Mouse (Mus musculus) adrenal gland, postnatal 10 days (tissue): ENCODE measurements at regions not wholly inside any gene's neighbourhood (a gene's known extent, or its start where the extent isn't known, plus 50 kb on each side); places are given as distances from the start of the nearest gene placed in this dataset.

Experiments used
- DNase-seq: peaks from one replicate; pipeline ENCODE4 v3.0.0; 2021; ENCODE audit warnings: mixed read lengths

GRCm38 (mm10) chr4:99348674-99349073, 53.0 kb downstream of the Gm12689 start:
- no peak for DNase-seq

GRCm38 (mm10) chr4:99353122-99353774, 57.5 kb downstream of the Gm12689 start:
- no peak for DNase-seq

GRCm38 (mm10) chr4:99354241-99354640, 58.5 kb downstream of the Gm12689 start:
- DNase-seq: no peak

- DNase-seq: no peak
Measured at GRCm38 (mm10) chr4:99354835-99355234, 59.1 kb downstream of the Gm12689 start.

GRCm38 (mm10) chr4:99368036-99368435, 72.3 kb downstream of the Gm12689 start:
- DNase-seq: no peak

- no peak for DNase-seq
Measured at GRCm38 (mm10) chr4:99371162-99371561, 75.5 kb downstream of the Gm12689 start.

GRCm38 (mm10) chr4:99376171-99376570, 80.5 kb downstream of the Gm12689 start:
- DNase-seq: no peak

GRCm38 (mm10) chr4:99376911-99377310, 81.2 kb downstream of the Gm12689 start:
- DNase-seq: no peak

GRCm38 (mm10) chr4:99379983-99380382, 84.3 kb downstream of the Gm12689 start:
- DNase-seq: no peak

- peak; percentile 10 for DNase-seq
Measured at GRCm38 (mm10) chr4:99385381-99385780, 89.7 kb downstream of the Gm12689 start.

- no peak for DNase-seq
Measured at GRCm38 (mm10) chr4:99389428-99389827, 93.7 kb downstream of the Gm12689 start.

GRCm38 (mm10) chr4:99392986-99393385, 97.3 kb downstream of the Gm12689 start:
- DNase-seq: no peak

GRCm38 (mm10) chr4:99394244-99394643, 98.5 kb downstream of the Gm12689 start:
- DNase-seq: no peak

- DNase-seq: no peak
Measured at GRCm38 (mm10) chr4:99407466-99407865, 111.8 kb downstream of the Gm12689 start.

GRCm38 (mm10) chr4:99423449-99423848, 127.7 kb downstream of the Gm12689 start:
- DNase-seq: no peak

- DNase-seq: no peak
Measured at GRCm38 (mm10) chr4:99445077-99445754, 149.5 kb downstream of the Gm12689 start.

- no peak for DNase-seq
Measured at GRCm38 (mm10) chr4:99445755-99446128, 150.0 kb downstream of the Gm12689 start.

GRCm38 (mm10) chr4:99458984-99459383, 163.3 kb downstream of the Gm12689 start:
- DNase-seq: no peak

- DNase-seq: peak; percentile 48
Measured at GRCm38 (mm10) chr4:99459436-99459835, 163.7 kb downstream of the Gm12689 start.

GRCm38 (mm10) chr4:99465493-99465892, 169.8 kb downstream of the Gm12689 start:
- no peak for DNase-seq

- DNase-seq: no peak
Measured at GRCm38 (mm10) chr4:99475701-99476218, 180.1 kb downstream of the Gm12689 start.

- DNase-seq: peak; percentile 9
Measured at GRCm38 (mm10) chr4:99484271-99484670, 171.8 kb upstream of the Foxd3 start.

GRCm38 (mm10) chr4:99491536-99492514, 164.3 kb upstream of the Foxd3 start:
- DNase-seq: no peak
